Mouse (Mus musculus) activated CD4-positive, CD25-positive, alpha-beta regulatory T cell, adult 4 months (primary cell): ENCODE data around the gene Il17c. TPM values are rescaled to one million over a fixed set of nuclear protein-coding genes. Genes with fewer than 3 reads are reported as not detected.

Source experiments
- ATAC-seq: one replicate; pipeline ENCODE4 v1.8.0; 2017
- polyA plus RNA-seq, 2 experiments: library from polyadenylated mRNA; unstranded; fragments of 100-300 nt; shearing (Covaris generic); gene quantifications; one replicate each; pipeline ENCODE4 v1.2.1; 2017

Il17c gene
- polyA plus RNA-seq, 2 experiments from 2014 or later: not detected

- peak; percentile 43 for ATAC-seq
Observed at GRCm38 (mm10) chr8:122460524-122461472, 39.0 kb downstream of the Il17c start, which contains the start of gene Snai3. Snai3 (minus strand) TSS chr8:122460733.

DNA sequence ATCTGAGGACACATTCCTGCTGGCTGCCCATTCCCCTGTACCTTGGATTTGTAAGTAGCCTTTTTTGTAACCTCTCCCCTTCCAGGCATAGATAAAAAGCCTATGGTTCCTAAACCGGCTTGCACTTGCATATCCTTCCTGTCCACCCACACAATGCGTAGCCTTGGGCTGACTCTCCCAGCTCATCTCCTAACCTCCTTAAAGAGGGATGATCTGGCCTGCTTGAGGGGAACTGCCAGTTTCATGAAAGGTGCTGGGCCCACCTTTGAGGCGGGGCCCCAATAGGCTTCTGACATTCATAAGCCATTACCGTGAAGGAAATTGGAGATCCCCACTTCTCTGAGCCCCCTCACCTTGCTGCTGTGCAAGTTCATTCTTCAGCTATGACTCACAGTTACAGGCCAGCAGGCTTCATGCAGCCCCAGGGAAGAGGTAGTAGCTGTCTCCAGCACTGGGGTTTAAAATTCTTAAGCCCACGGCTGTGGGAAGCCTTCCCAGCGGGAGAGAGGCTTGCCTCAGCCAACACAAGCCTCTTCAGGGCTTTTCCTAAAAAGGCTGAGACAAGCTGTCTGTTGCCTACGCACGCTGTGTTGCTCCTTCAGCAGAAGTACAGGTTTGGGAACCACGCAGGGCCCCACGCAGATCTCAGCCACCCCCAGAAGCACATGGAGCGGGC is 39.8 kb downstream of the Il17c start:
- ATAC-seq: no peak

DNA sequence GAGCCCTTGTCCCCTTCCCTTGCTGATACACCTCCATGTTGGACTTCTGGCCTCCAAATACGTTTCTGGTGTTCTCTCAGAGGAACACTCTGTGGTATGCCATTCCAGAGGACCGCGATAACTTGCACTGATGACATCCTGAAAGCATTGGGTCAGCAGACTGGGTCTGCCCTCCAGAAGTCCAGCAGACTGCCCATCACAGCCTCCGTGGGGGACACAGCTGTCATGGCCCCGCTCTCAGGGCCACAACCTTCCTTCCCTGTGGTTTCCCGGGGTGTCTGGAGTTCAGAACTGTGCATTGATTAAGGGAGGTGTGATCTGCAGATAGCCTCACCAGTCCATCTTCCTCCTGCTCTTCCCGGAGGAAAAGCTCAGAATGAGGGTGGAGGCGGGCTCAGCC is 40.7 kb downstream of the Il17c start:
- ATAC-seq: no peak

DNA sequence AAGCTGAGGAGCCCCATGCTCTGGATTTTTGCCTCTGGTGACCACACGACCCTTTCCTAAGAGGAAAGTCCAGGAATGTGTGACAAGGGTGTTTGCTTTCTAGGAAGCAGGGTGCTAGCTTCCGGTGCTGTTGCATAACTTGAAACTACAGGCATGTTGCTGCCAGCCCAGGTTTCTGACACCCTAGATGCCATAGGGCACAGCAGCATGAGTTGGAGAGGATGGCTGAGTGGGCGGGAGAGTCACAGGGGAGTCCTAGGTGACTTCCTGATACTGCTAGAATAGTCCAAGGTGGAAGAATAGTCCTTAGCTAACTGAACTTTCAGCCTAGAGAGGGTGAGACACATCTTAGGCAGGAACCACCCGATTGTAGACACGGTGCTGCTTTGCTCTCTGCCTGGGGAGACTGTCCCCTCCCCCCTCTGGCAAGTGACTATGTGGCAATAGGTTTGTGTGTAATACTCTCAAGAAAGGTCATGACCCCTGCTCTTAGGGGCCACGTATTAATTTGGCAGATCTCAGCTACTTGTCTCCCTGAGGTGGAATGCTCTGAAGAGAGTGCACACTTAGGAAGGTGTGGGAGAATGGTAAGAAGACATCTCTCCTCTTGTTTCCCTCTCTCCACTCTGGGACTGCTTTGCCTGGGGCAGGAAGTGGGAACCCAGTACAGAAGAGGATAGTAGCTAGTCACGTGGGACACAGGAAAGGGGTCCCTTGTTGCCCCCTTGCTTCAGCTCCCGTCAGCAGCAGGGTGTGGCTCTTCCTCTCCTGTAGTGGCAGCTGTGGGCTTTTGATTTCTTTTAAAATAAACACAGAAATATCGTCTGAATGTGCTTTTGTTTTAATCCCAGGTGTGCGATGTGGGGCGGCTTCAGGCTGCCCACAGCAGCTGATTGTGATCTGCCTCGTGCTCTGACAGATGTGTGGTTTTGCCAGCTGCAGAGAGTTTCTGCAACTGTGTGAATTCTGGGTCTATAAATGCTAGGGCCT is 42.1 kb downstream of the Il17c start:
- ATAC-seq: no peak

GRCm38 (mm10) chr8:122464985-122465384 is 43.2 kb downstream of the Il17c start:
- ATAC-seq: no peak

- no peak for ATAC-seq
Observed at GRCm38 (mm10) chr8:122467816-122468215, 46.0 kb downstream of the Il17c start.

DNA sequence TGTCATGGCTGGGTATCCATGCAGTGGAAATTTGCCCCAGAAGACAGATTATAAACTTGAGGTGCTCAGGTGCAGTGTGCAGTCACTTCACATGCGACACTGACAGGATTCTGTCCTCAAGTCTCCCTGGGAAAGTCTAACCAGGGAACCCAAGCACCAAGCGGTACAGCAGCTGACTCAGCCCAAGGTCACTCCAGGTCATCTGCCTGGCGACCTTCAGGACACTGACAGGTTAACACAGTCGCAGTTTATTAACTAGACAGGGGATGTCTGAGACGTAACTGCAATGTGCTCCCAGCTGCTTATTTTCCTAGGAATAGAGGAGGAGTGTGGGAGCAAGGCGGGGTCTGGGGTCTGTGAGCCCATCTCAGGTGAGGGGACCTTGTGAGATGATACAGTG is 47.6 kb downstream of the Il17c start:
- no peak for ATAC-seq

DNA sequence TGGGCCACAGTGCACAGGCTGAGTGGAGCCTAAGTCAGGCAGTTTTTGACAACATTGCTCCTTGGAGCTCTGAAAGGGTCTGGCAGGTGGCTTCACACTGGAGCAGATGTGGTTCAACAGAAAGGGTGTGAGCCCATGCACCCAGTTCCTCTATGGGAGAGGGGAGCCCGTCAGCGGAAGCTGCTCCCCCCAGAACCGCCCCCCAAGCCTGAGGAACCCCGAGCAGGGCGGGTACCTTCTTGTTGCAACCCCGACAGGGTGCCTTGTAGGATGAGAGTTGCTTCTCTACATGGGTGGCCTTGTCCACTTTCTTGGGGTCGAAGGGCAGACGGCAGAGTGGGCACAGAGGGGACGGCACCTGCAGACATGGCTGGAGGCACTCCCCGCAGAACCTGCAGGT is 48.1 kb downstream of the Il17c start:
- ATAC-seq: no peak

DNA sequence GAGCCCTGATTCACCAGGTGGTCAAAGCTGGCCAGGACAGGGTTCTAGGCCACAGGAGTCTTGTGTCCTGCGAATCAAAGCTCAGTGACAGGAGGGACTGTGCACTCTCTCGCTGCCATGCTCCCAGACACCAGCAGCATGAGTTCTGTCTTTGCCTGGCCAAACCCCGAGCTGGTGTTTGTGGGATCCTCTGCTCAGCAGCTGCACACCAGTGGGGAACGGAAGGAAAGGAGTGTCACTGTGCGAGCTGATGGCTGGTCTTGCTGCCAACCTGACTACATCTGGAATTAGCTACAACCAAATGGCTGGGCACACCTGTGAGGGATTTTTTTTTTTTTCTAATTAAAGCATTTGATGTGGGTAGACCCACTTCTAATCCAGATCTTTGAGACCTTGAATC is 48.9 kb downstream of the Il17c start:
- ATAC-seq: no peak

Other genes starting within 250 kb of the Il17c start
- gene Zfpm1, start 139.9 kb upstream of the Il17c start, polyA plus RNA-seq: 1 to 10 TPM; 1.7 to 2.2 TPM
- gene Trhr2, start 61.3 kb upstream of the Il17c start, polyA plus RNA-seq: not detected
- 10 to 100 TPM; 10.9 to 18.2 TPM for gene Zc3h18, start 45.4 kb upstream of the Il17c start, polyA plus RNA-seq
- gene Cyba, start 10.9 kb downstream of the Il17c start, polyA plus RNA-seq: 100 to 1,000 TPM; 750 to 796 TPM
- 10 to 100 TPM; 14.8 to 15.1 TPM for gene Mvd, start 21.4 kb downstream of the Il17c start, polyA plus RNA-seq
- 1 to 10 TPM; 3.2 to 5.1 TPM for gene Snai3, start 38.7 kb downstream of the Il17c start, polyA plus RNA-seq
- 10 to 100 TPM; 35.0 to 36.0 TPM for gene Rnf166, start 54.0 kb downstream of the Il17c start, polyA plus RNA-seq
- gene Ctu2, start 54.1 kb downstream of the Il17c start, polyA plus RNA-seq: 10 to 100 TPM; 11.0 to 14.6 TPM
- gene Piezo1, start 129.3 kb downstream of the Il17c start, polyA plus RNA-seq: 10 to 100 TPM; 11.8 to 22.2 TPM
- 10 to 100 TPM; 10.4 to 13.0 TPM for gene Cdt1, start 146.0 kb downstream of the Il17c start, polyA plus RNA-seq
- 100 to 1,000 TPM; 168 to 203 TPM for gene Aprt, start 154.9 kb downstream of the Il17c start, polyA plus RNA-seq
- gene Galns, start 189.4 kb downstream of the Il17c start, polyA plus RNA-seq: 10 to 100 TPM in 1 of 2 experiments, 1 to 10 TPM in 1; 9.8 to 10.5 TPM
- gene Trappc2l, start 189.6 kb downstream of the Il17c start, polyA plus RNA-seq: 10 to 100 TPM; 46.3 to 78.4 TPM
- gene Pabpn1l, start 200.7 kb downstream of the Il17c start, polyA plus RNA-seq: not detected